Mouse (Mus musculus) kidney, postnatal 25 days (tissue): ENCODE data around the gene Dpep1.

Source experiments
- DNase-seq, 2 experiments: peaks; one replicate each; pipeline ENCODE4 v3.0.0; 2021; ENCODE audit warnings: mixed read lengths in 2 of 2

The Dpep1 gene

GRCm38 (mm10) chr8:123250940-123251339 is 64.9 kb downstream of the Dpep1 start:
- no peak for DNase-seq
